Mouse (Mus musculus) left cerebral cortex, postnatal 10 days (tissue): ENCODE measurements around the gene Eif2b5. TPM values are rescaled to one million over a fixed set of nuclear protein-coding genes. Genes with fewer than 3 reads are reported as not detected.
A peak's percentile ranks its signal among the peaks of the same experiment; 100 is the strongest.
"Not testable (repeated sequence)": the region's sequence is repeated elsewhere in the genome, so short reads cannot be mapped to it uniquely, and the experiment has no call there.

ENCODE experiments used
- DNase-seq, 2 experiments: peaks; one replicate each; pipeline ENCODE4 v3.0.0; 2021 to 2022; ENCODE audit warnings: low spot score in 2 of 2, mixed read lengths in 1 of 2; ENCODE audit errors: extremely low spot score in 1 of 2
- intact Hi-C: fragments of 180-260 bp; cut with DNase I; formaldehyde crosslinking; loops from one replicate; pipeline ENCODE4 v1.15.1; 2025
- total RNA-seq, 2 experiments: library from RNA; stranded (reverse); gene quantifications; 2 replicates each; pipeline ENCODE4 v1.2.3; 2021

Eif2b5 gene
- total RNA-seq, result 10 to 100 TPM; 61.4 to 66.7 TPM

DNA sequence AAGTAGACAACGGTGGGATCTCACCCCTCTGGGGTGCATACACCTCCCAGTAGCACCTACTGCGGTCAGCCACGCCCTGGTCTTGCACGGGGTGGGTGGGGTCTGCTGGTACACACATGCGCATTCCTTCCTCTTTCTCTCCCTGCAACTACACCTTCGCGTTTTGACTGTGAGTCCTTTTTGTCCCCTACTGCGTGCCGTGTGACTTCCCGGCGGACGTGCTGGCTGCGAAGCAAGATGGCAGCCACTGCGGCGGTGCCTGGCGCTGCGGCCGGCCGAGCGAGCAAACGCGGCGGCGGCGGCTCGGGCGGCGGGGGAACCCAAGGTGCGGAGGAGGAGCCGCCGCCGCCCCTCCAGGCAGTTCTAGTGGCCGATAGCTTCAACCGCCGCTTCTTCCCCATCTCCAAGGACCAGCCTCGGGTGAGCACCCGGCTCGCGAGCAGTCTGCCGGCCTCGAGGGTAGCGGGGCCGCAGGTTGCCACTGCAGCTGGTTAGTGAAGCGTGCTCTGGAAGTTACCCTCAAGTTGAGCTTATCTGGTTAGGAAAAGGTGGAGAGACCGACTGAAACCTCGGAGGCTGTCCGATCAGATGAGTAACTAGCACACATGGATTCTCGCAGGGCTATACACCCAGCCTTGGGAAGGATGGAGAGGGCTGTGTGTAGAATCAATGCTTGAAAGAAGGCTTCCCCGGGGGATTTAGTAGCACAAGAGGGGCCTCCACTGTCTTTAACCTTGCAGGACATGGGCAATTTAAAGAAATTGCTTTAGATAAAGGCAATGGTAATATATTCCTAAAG, at the start of gene Eif2b5:
Eif2b5 (plus strand) TSS at position 141 of the 799 bp plus-strand sequence.
- intact Hi-C loops, result no loop called here
- peak; percentile 92 to 93 for DNase-seq

- intact Hi-C loops, result no loop called here
- DNase-seq, result no peak
Observed at GRCm38 (mm10) chr16:20451774-20452173, 46.8 kb upstream of the Eif2b5 start.

DNA sequence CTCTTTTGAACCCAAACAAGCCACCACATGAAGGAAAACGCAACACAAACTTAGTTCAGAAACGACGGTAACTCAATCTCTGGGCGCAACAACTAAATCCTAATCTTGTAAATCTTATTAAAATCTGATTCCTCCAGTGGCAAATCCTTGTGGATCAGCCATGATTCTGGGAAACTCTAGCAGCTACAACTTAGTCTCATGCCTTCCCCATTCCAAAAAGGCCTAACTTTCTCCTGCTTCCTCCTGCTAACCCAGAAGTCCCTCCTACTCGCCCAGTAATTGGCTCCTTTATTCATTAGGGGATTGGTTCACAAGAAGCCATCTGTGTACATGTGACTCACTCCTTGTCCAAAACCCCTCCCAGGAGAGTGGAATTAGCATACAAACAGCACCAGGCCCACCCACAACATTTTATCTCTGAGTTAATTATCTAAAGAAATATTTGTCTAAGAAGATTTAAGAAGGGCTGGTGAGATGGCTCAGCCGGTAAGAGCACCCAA, 44.4 kb upstream of the Eif2b5 start:
- DNase-seq, result no peak
- intact Hi-C loops, result no loop called here

GRCm38 (mm10) chr16:20456106-20456505, 42.5 kb upstream of the Eif2b5 start:
- DNase-seq, result no peak
- intact Hi-C loops, result no loop called here

GRCm38 (mm10) chr16:20458736-20459135, 39.9 kb upstream of the Eif2b5 start:
- DNase-seq, intact Hi-C loops: not testable (repeated sequence)

GRCm38 (mm10) chr16:20464725-20465124, 33.9 kb upstream of the Eif2b5 start:
- intact Hi-C loops, result no loop called here
- DNase-seq, result no peak

DNA sequence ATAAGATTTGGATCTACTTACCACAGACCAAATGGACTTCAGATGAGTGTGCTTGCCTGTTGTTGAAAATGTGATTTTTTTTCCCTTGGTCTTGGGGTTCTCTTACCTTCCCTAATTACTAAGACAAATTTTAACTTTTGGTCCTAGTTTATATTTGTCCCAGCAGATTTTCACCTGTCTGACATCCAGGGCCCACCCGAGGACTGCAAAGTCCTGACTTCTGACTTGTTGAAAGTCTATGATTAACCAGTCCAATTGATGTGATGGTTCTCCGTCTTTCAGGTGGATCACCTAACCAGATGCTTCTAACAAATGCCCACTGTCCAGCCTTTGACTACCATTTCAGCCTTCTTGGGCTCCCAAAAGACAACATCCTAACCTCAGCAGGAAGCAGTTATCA, 27.6 kb upstream of the Eif2b5 start:
- no peak for DNase-seq
- intact Hi-C loops, result no loop called here

DNA sequence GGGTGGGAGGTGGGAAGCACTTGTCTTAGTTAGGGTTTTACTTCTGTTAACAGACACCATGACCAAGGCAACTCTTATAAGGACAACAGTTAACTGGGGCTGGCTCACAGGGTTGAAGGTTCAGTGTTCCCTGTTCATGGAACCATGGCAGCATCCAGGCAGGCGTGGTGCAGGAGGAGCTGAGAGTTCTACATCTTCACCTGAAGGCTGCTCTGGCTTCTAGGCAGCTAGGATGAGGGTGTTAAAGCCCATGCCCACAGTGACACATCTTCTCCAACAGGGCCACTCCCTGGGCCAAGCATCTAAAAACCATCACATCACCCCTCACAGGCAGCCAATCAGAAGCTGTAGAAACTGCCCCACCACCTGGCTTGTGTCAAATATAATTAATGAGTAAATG, 26.9 kb upstream of the Eif2b5 start:
- intact Hi-C loops, result no loop called here
- no peak for DNase-seq

- DNase-seq, result no peak
- intact Hi-C loops, result no loop called here
Observed at GRCm38 (mm10) chr16:20473748-20474147, 24.9 kb upstream of the Eif2b5 start.

GRCm38 (mm10) chr16:20474211-20474610, 24.4 kb upstream of the Eif2b5 start:
- intact Hi-C loops, result no loop called here
- no peak for DNase-seq

DNA sequence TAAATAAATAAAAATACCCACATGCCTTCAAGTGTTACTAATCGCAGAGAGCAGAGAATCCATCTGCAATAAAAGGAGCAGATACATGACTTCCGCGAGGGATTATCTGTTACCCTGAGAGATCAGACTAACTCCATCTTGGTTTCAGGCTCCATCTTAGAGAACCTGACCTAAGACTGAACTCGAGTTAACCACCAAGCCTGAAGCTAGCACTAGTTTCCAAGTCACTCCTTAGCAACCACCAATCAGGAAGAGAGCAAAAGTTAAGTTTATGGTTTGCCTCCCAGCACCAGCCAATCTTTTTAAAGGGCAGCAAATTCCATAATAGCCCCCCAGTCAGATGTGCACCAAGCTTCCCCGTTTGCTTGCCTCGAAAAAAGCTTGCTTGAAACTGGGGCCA, 23.8 kb upstream of the Eif2b5 start:
- DNase-seq, result no peak
- intact Hi-C loops, result no loop called here

DNA sequence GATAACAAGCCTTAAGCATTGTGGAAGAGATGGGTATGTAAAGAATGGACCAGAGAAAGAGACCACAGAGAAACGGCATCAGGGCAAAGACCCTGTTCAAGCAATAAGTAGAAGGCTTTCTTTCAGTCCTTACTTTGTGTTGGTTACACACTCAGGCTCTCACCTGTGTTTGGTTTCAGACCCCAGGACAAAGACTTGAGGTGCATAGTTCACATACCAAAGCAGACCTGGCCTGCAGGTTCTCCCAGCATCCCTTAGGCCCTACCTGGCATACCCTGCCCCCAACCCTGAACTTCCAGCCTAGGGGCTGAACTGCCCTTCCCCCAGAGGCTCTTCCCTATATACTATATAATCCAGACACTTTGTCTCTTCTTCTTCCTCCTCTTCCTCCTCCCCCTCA, 23.3 kb upstream of the Eif2b5 start:
- DNase-seq, result no peak
- intact Hi-C loops, result no loop called here

- intact Hi-C loops, result no loop called here
- no peak for DNase-seq
Observed at GRCm38 (mm10) chr16:20476857-20477256, 21.8 kb upstream of the Eif2b5 start.

DNA sequence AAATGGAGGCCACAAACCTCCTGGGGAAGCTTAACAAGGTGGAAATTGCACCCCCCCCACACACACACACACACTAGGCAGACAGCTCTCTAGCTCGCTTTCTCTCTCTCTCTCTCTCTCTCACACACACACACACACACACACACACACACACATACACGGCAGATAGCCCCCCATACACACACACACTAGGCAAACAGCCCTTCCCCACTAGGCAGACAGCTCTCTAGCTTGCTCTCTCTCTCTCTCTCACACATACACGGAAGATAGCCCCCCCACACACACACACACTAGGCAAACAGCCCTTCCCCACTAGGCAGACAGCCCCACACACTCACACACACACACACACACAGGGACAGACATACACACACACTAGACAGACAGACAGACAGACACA, 21.3 kb upstream of the Eif2b5 start:
- intact Hi-C loops, result no loop called here

GRCm38 (mm10) chr16:20478504-20478903, 20.1 kb upstream of the Eif2b5 start:
- DNase-seq, result no peak
- intact Hi-C loops, result no loop called here

More for the DNA sequence above, 21.3 kb upstream of the Eif2b5 start:
- no peak for DNase-seq

- DNase-seq, intact Hi-C loops: not testable (repeated sequence)
Observed at GRCm38 (mm10) chr16:20479026-20479760, 19.4 kb upstream of the Eif2b5 start.

GRCm38 (mm10) chr16:20480115-20480514, 18.5 kb upstream of the Eif2b5 start:
- intact Hi-C loops, result no loop called here
- no peak for DNase-seq

DNA sequence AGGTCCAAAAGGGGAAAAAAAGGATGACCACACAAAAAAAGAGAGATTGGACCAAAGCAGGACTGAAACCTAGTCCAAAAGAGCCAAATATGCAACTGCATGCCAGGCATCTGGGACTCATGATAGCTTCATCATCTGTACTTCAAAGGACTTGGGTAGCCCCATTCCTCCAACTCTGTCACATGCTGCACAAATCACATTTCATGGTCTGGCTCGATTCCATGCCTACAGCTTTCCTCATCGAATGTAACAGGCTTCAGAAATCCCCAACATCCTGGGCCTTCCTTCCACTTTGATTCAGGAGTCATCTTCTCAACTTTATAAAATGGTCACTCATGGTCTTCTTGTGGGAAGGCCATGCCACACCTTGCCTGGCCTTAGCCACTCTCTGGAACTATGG, 16.9 kb upstream of the Eif2b5 start:
- no peak for DNase-seq
- intact Hi-C loops, result no loop called here

GRCm38 (mm10) chr16:20483716-20484115, 14.9 kb upstream of the Eif2b5 start:
- DNase-seq, intact Hi-C loops: not testable (repeated sequence)

GRCm38 (mm10) chr16:20485061-20485460, 13.6 kb upstream of the Eif2b5 start:
- no peak for DNase-seq
- intact Hi-C loops, result no loop called here
